Mouse (Mus musculus) intestine, postnatal 0 days (tissue): ENCODE data around the gene Mtmr4. TPM values are rescaled to one million over a fixed set of nuclear protein-coding genes. Genes with fewer than 3 reads are reported as not detected.

ENCODE experiments used
- ATAC-seq: fragments of 200-750 bp; cut with Nextera tagmentation; 2 replicates; pipeline ENCODE4 v1.8.0; 2017; ENCODE audit warnings: mild to moderate bottlenecking, moderate TSS enrichment, moderate library complexity
- H3K27ac ChIP-seq: fragments of 300-500 bp; sonication (generic); 2 replicates; pipeline ENCODE4 v1.5.1; 2014; ENCODE audit warnings: mild to moderate bottlenecking, low read depth, low read length, moderate library complexity
- H3K27me3 ChIP-seq: fragments of 300-500 bp; sonication (generic); replicated peaks from 2 replicates; pipeline ENCODE4 v1.6.1; 2014; ENCODE audit warnings: low read length, mixed read lengths; ENCODE audit not compliant: control insufficient read depth, insufficient read depth
- H3K36me3 ChIP-seq: fragments of 300-500 bp; sonication (generic); 2 replicates; pipeline ENCODE4 v1.6.1; 2014; ENCODE audit warnings: mild to moderate bottlenecking, moderate library complexity; ENCODE audit not compliant: control insufficient read depth, insufficient read depth
- H3K4me1 ChIP-seq: fragments of 300-500 bp; sonication (generic); replicated peaks from 2 replicates; pipeline ENCODE4 v1.6.1; 2014; ENCODE audit warnings: antibody characterized with exemption, low read length, mixed read lengths; ENCODE audit not compliant: control insufficient read depth, insufficient read depth
- H3K4me2 ChIP-seq: fragments of 300-500 bp; sonication (generic); replicated peaks from 2 replicates; pipeline ENCODE4 v1.6.1; 2014; ENCODE audit warnings: low read depth, mild to moderate bottlenecking, moderate library complexity
- H3K4me3 ChIP-seq: fragments of 300-500 bp; sonication (generic); 2 replicates; pipeline ENCODE4 v1.5.1; 2014; ENCODE audit warnings: low read depth, low read length
- H3K9ac ChIP-seq: fragments of 300-500 bp; sonication (generic); 2 replicates; pipeline ENCODE4 v1.6.1; 2014; ENCODE audit warnings: mild to moderate bottlenecking, low read depth, low read length
- H3K9me3 ChIP-seq: fragments of 300-500 bp; sonication (generic); 2 replicates; pipeline ENCODE4 v1.6.1; 2016; ENCODE audit warnings: mixed run types; ENCODE audit not compliant: control insufficient read depth
- CTCF ChIP-seq: sonication (generic); IDR thresholded peaks from 2 replicates; pipeline ENCODE4 v1.5.1; 2016; ENCODE audit warnings: low read depth, mild to moderate bottlenecking, control low read depth, antibody characterized with exemption, moderate library complexity
- WGBS: fragments of 180-500 bp; shearing (Covaris S2); extraction: QIAGEN DNeasy Blood & Tissue Kit; methylation state at CpG from one replicate; pipeline ENCODE4 v1.1.7; 2014; 5-methylcytosine and 5-hydroxymethylcytosine counted together
- polyA plus RNA-seq: library from polyadenylated mRNA; unstranded; fragments of >200 nt; fragmentation: Nextera tagmentation; extraction: Ambion mirVana; gene quantifications from 2 replicates; pipeline ENCODE4 v1.2.1, GENCODE M21; 2015

Mtmr4 gene
- polyA plus RNA-seq: 11.1 and 12.2 TPM in 2 replicates

GRCm38 (mm10) chr11:87591526-87592353, at the start of gene Mtmr4:
Mtmr4 (plus strand) TSS chr11:87592162.
- TF ChIP-seq CTCF: no peak
- peak; percentile 98 for ATAC-seq
- no peaks in the 10 kb centered on the region for H3K9me3 ChIP-seq
- H3K27ac ChIP-seq: peak within 1 kb of the TSS; percentile 92
- peak within 1 kb of the TSS; percentile 92 for H3K4me2 ChIP-seq
- peak within 1 kb of the TSS; percentile 76 for H3K9ac ChIP-seq
- H3K4me1 ChIP-seq: peaks cover 6% of the 10 kb centered on the region; the same call in 1 of the 2 replicates
- peak within 1 kb of the TSS; percentile 73 for H3K4me3 ChIP-seq
- WGBS: under 1% methylated on average over 61 of the region's 61 CpGs
- H3K27me3 ChIP-seq: no peaks in the 10 kb centered on the region
- H3K36me3 ChIP-seq: 0 out of 2 replicates have a peak, but pooled peaks cover 6% of the 10 kb centered on the region

- H3K36me3 ChIP-seq: no peaks in the 10 kb centered on the region
- no peaks in the 10 kb centered on the region for H3K9me3 ChIP-seq
- no peak overlapping the region for H3K4me3 ChIP-seq
- H3K27ac ChIP-seq: no peak overlapping the region
- WGBS: 37% methylated on average over 8 of the region's 8 CpGs
- no peak overlapping the region for H3K4me2 ChIP-seq
- no peak overlapping the region for H3K9ac ChIP-seq
- no peaks in the 10 kb centered on the region for H3K27me3 ChIP-seq
- ATAC-seq: no peak
- TF ChIP-seq CTCF: no peak
- no peaks in the 10 kb centered on the region for H3K4me1 ChIP-seq
These were observed 49.7 kb upstream of the Mtmr4 start for GRCm38 (mm10) chr11:87542285-87542684.

GRCm38 (mm10) chr11:87542906-87543305, 49.1 kb upstream of the Mtmr4 start:
- no peak for TF ChIP-seq CTCF
- Histone ChIP-seq H3K4me1 (no peaks in the 10 kb centered on the region), H3K9ac (no peak overlapping the region), H3K36me3 (no peaks in the 10 kb centered on the region), H3K27ac (no peak overlapping the region), H3K27me3 (no peaks in the 10 kb centered on the region), H3K4me2 (no peak overlapping the region), H3K4me3 (no peak overlapping the region), H3K9me3 (no peaks in the 10 kb centered on the region)
- ATAC-seq: no peak
- 49% methylated on average over 3 of the region's 3 CpGs for WGBS

DNA sequence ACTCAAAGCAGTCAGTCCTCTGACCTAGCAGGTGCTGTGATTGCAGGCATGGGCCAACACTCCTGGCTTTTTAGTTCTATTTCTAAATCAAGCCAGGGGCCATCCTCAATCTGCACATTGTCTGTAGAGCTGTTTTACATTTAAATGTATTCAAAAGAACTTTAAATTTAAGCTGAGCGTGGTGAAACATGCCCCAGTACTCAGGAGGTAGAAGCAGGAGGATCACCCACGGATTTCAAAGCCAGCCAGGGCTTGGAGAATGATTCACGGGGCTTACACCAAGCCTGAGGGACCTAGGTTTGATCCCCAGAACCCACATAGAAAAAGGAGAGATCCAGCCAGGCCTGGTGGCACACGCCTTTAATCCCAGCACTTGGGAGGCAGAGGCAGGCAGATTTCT, 38.6 kb upstream of the Mtmr4 start:
- no peaks in the 10 kb centered on the region for H3K27me3 ChIP-seq
- H3K4me2 ChIP-seq: no peak overlapping the region
- 87% methylated on average over 4 of the region's 4 CpGs for WGBS
- H3K4me3 ChIP-seq: no peak overlapping the region
- TF ChIP-seq CTCF: no peak
- no peak for ATAC-seq
- H3K36me3 ChIP-seq: no peaks in the 10 kb centered on the region
- H3K4me1 ChIP-seq: no peaks in the 10 kb centered on the region
- H3K27ac ChIP-seq: no peak overlapping the region
- no peak overlapping the region for H3K9ac ChIP-seq
- no peaks in the 10 kb centered on the region for H3K9me3 ChIP-seq

- Histone ChIP-seq H3K4me1 (no peaks in the 10 kb centered on the region), H3K9ac (no peak overlapping the region), H3K4me2 (no peak overlapping the region), H3K36me3 (no peaks in the 10 kb centered on the region), H3K4me3 (no peak overlapping the region), H3K27me3 (no peaks in the 10 kb centered on the region), H3K27ac (no peak overlapping the region), H3K9me3 (no peaks in the 10 kb centered on the region)
- WGBS: 27% methylated on average over 5 of the region's 5 CpGs
- no peak for TF ChIP-seq CTCF
- no peak for ATAC-seq
These were observed 37.6 kb upstream of the Mtmr4 start for GRCm38 (mm10) chr11:87554386-87554785.

GRCm38 (mm10) chr11:87555106-87555703, 36.8 kb upstream of the Mtmr4 start:
- H3K4me2 ChIP-seq: no peak overlapping the region
- H3K4me3 ChIP-seq: no peak overlapping the region
- no peaks in the 10 kb centered on the region for H3K27me3 ChIP-seq
- H3K9me3 ChIP-seq: no peaks in the 10 kb centered on the region
- TF ChIP-seq CTCF: no peak
- WGBS: 16% methylated on average over 2 of the region's 2 CpGs
- H3K9ac ChIP-seq: no peak overlapping the region
- no peaks in the 10 kb centered on the region for H3K36me3 ChIP-seq
- H3K4me1 ChIP-seq: no peaks in the 10 kb centered on the region
- ATAC-seq: no peak
- no peak overlapping the region for H3K27ac ChIP-seq
